Mouse (Mus musculus): ENCODE measurements around the gene Gbf1.
A peak's percentile ranks its signal among the peaks of the same experiment; 100 is the strongest.
"Not testable (repeated sequence)": the region's sequence is repeated elsewhere in the genome, so short reads cannot be mapped to it uniquely, and the experiment has no call there.

The Gbf1 gene

GRCm38 (mm10) chr19:46152127-46152803 lies at the start of gene Gbf1:
Gene Gbf1, plus strand, starts transcription at chr19:46152509.
- peak; percentile 95 to 98 for DNase-seq (ENCODE audit: low spot score in 2 of 2)

- DNase-seq (ENCODE audit: low spot score in 2 of 2) = no peak
Measured at GRCm38 (mm10) chr19:46103437-46104186, 48.7 kb upstream of the Gbf1 start.

- no peak for DNase-seq (ENCODE audit: low spot score in 2 of 2)
Measured at GRCm38 (mm10) chr19:46104187-46104557, 48.1 kb upstream of the Gbf1 start.

- DNase-seq (ENCODE audit: low spot score in 2 of 2) = no peak
Measured at GRCm38 (mm10) chr19:46110214-46110613, 42.1 kb upstream of the Gbf1 start.

GRCm38 (mm10) chr19:46110781-46111180 lies 41.5 kb upstream of the Gbf1 start:
- DNase-seq (ENCODE audit: low spot score in 2 of 2) = no peak

- DNase-seq (ENCODE audit: low spot score in 2 of 2) = no peak
Measured at GRCm38 (mm10) chr19:46114617-46115016, 37.7 kb upstream of the Gbf1 start.

GRCm38 (mm10) chr19:46119458-46119857 lies 32.9 kb upstream of the Gbf1 start:
- no peak for DNase-seq (ENCODE audit: low spot score in 2 of 2)

- DNase-seq (ENCODE audit: low spot score in 2 of 2) = no peak
Measured at GRCm38 (mm10) chr19:46120872-46121271, 31.4 kb upstream of the Gbf1 start.

GRCm38 (mm10) chr19:46123876-46124275 lies 28.4 kb upstream of the Gbf1 start:
- no peak for DNase-seq (ENCODE audit: low spot score in 2 of 2)

- DNase-seq (ENCODE audit: low spot score in 2 of 2) = no peak
Measured at GRCm38 (mm10) chr19:46124651-46125050, 27.7 kb upstream of the Gbf1 start.

- no peak for DNase-seq (ENCODE audit: low spot score in 2 of 2)
Measured at GRCm38 (mm10) chr19:46126301-46126700, 26.0 kb upstream of the Gbf1 start.

- not testable (repeated sequence) for DNase-seq (ENCODE audit: low spot score in 2 of 2)
Measured at GRCm38 (mm10) chr19:46129737-46130136, 22.6 kb upstream of the Gbf1 start.

- DNase-seq (ENCODE audit: low spot score in 2 of 2) = no peak
Measured at GRCm38 (mm10) chr19:46131283-46131682, 21.0 kb upstream of the Gbf1 start.

GRCm38 (mm10) chr19:46131694-46132525 lies 20.4 kb upstream of the Gbf1 start, which contains the start of gene Elovl3:
Gene Elovl3, plus strand, starts transcription at chr19:46131897.
- no peak for DNase-seq (ENCODE audit: low spot score in 2 of 2)

- no peak for DNase-seq (ENCODE audit: low spot score in 2 of 2)
Measured at GRCm38 (mm10) chr19:46132577-46132976, 19.7 kb upstream of the Gbf1 start.

- peak; percentile 76 to 85 for DNase-seq (ENCODE audit: low spot score in 2 of 2)
Measured at GRCm38 (mm10) chr19:46135297-46135696, 17.0 kb upstream of the Gbf1 start.

- no peak for DNase-seq (ENCODE audit: low spot score in 2 of 2)
Measured at GRCm38 (mm10) chr19:46135789-46136638, 16.3 kb upstream of the Gbf1 start.

GRCm38 (mm10) chr19:46136639-46137580 lies 15.4 kb upstream of the Gbf1 start:
- peak; percentile 12 to 36 for DNase-seq (ENCODE audit: low spot score in 2 of 2)

GRCm38 (mm10) chr19:46140324-46140723 lies 12.0 kb upstream of the Gbf1 start:
- DNase-seq (ENCODE audit: low spot score in 2 of 2) = no peak

GRCm38 (mm10) chr19:46141091-46141490 lies 11.2 kb upstream of the Gbf1 start:
- no peak for DNase-seq (ENCODE audit: low spot score in 2 of 2)

Data from right cerebral cortex, postnatal 36 days (tissue).